Mouse (Mus musculus): ENCODE results near the gene Cfap126. TPM values are rescaled to one million over a fixed set of nuclear protein-coding genes. Genes with fewer than 3 reads are reported as not detected.
A peak's percentile ranks its signal among the peaks of the same experiment; 100 is the strongest.

The Cfap126 gene
- polyA plus RNA-seq, 1 experiment from 2014 or later: 9.2 TPM

DNA sequence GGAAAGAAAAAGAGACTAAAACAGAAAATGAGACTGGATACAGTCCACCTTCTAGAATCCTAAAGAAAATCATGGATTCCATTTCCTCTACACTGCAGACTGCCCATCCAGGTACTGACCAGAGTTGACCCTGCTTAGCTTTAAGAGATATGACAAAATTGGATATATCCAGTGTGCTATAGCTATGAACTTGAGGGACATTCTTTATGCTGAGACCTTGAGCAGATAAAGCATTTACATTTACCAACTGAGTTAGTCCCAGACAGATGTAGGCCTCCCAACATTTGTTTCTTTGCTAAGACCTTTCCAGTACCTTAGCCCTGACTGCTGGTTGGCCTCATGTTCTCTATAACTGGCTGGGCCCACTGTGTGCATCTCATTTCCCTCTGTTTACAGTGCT is 44.2 kb downstream of the Cfap126 start:
- peaks cover 3% of the 10 kb centered on the region; the same call in 1 of the 2 replicates for H3K4me1 ChIP-seq (ENCODE audit: control insufficient read depth, insufficient read depth, low read length)
- no peak overlapping the region for H3K27ac ChIP-seq (ENCODE audit: low read length)
- no peak overlapping the region for H3K9ac ChIP-seq (ENCODE audit: low read depth, low read length)
- no peaks in the 10 kb centered on the region for H3K9me3 ChIP-seq (replicated peaks; ENCODE audit: control insufficient read depth, low read length, poor library complexity, severe bottlenecking)
- H3K27me3 ChIP-seq (ENCODE audit: control insufficient read depth, insufficient read depth, low read depth, low read length): peaks cover 10% of the 10 kb centered on the region
- no peak overlapping the region for H3K4me3 ChIP-seq (ENCODE audit: low read depth, low read length)
- ATAC-seq: no peak
- no peak overlapping the region for H3K4me2 ChIP-seq (ENCODE audit: low read length)
- H3K36me3 ChIP-seq (ENCODE audit: control insufficient read depth, insufficient read depth, low read length): no peaks in the 10 kb centered on the region

DNA sequence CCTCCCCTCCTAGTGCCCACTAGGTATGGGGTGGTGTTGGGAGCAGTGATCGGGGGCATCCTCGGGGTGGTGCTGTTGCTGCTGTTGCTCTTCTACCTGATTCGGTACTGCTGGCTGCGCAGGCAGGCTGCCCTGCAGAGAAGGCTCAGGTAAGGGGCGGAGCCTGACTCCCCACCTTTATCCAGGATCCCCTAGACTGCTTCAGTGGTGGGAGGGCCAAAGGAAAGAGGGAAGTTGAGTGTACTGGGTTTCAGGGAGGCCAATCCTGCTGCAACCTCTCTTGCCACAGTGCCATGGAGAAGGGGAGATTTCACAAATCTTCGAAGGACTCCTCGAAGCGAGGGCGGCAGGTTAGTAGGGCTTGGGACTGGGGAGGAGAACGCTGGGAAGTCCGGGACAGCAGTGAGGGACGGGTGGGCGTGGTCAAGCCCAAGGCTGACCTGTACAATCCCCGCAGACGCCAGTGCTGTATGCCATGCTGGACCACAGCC is 45.8 kb downstream of the Cfap126 start:
- no peak for ATAC-seq
- peaks cover 10% of the 10 kb centered on the region for H3K27me3 ChIP-seq (ENCODE audit: control insufficient read depth, insufficient read depth, low read depth, low read length)
- peak overlapping the region; percentile 6; the same call in 1 of the 2 replicates for H3K4me3 ChIP-seq (ENCODE audit: low read depth, low read length)
- peak overlapping the region; percentile 34 for H3K4me2 ChIP-seq (ENCODE audit: low read length)
- H3K9me3 ChIP-seq (replicated peaks; ENCODE audit: control insufficient read depth, low read length, poor library complexity, severe bottlenecking): no peaks in the 10 kb centered on the region
- H3K36me3 ChIP-seq (ENCODE audit: control insufficient read depth, insufficient read depth, low read length): no peaks in the 10 kb centered on the region
- WGBS: 5% methylated on average over 15 of the region's 15 CpGs
- H3K4me1 ChIP-seq (ENCODE audit: control insufficient read depth, insufficient read depth, low read length): peaks cover 3% of the 10 kb centered on the region; the same call in 1 of the 2 replicates
- H3K9ac ChIP-seq (ENCODE audit: low read depth, low read length): no peak overlapping the region
- H3K27ac ChIP-seq (ENCODE audit: low read length): no peak overlapping the region

DNA sequence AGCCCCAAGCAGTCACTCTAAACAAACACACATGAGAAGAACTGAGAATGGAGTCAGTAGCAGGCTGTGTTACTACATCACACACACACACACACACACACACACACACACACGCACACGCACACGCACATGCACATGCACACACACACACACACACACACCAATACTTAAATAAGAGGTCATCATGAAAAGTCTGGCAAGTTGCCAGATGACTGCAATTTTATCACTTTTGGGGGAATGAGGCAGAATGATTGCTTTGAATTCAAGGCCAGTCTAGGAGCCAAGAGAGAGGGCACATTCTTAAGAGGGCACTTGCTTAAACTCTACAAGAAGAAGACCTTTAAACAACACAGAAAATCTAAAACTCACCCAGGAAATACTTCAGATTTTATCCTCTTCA is 48.8 kb downstream of the Cfap126 start:
- no peaks in the 10 kb centered on the region for H3K9me3 ChIP-seq (replicated peaks; ENCODE audit: control insufficient read depth, low read length, poor library complexity, severe bottlenecking)
- no peak overlapping the region for H3K4me3 ChIP-seq (ENCODE audit: low read depth, low read length)
- no peaks in the 10 kb centered on the region for H3K36me3 ChIP-seq (ENCODE audit: control insufficient read depth, insufficient read depth, low read length)
- peaks cover 10% of the 10 kb centered on the region for H3K27me3 ChIP-seq (ENCODE audit: control insufficient read depth, insufficient read depth, low read depth, low read length)
- WGBS: 87% methylated on average over 3 of the region's 3 CpGs
- no peak overlapping the region for H3K27ac ChIP-seq (ENCODE audit: low read length)
- peaks cover 3% of the 10 kb centered on the region; the same call in 1 of the 2 replicates for H3K4me1 ChIP-seq (ENCODE audit: control insufficient read depth, insufficient read depth, low read length)
- H3K9ac ChIP-seq (ENCODE audit: low read depth, low read length): no peak overlapping the region
- H3K4me2 ChIP-seq (ENCODE audit: low read length): no peak overlapping the region
- no peak for ATAC-seq

DNA sequence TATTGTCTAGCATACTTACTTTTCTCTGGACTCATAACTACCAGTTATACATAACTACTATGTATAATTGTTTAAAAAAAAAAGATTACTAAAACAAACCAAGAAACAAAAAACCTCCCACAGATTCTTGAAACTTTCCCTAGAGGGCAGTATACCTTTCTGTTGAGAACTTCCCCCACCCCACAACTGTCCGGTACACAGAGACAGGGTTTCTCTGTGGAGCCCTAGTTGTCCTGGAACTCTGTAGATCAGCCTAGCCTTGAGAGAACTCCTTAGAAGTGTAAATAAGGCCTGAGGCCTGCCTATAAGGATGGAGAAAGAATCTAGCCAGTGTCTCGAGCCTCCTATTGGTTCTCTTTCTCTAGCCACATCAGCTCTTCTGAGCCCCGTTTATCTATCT is 50.5 kb downstream of the Cfap126 start:
- ATAC-seq: no peak
- Histone ChIP-seq H3K4me2 (ENCODE audit: low read length) (no peak overlapping the region), H3K9me3 (replicated peaks; ENCODE audit: control insufficient read depth, low read length, poor library complexity, severe bottlenecking) (no peaks in the 10 kb centered on the region), H3K27me3 (ENCODE audit: control insufficient read depth, insufficient read depth, low read depth, low read length) (peaks cover 6% of the 10 kb centered on the region), H3K4me1 (ENCODE audit: control insufficient read depth, insufficient read depth, low read length) (peaks cover 3% of the 10 kb centered on the region; the same call in 1 of the 2 replicates), H3K9ac (ENCODE audit: low read depth, low read length) (no peak overlapping the region), H3K27ac (ENCODE audit: low read length) (no peak overlapping the region), H3K4me3 (ENCODE audit: low read depth, low read length) (no peak overlapping the region), H3K36me3 (ENCODE audit: control insufficient read depth, insufficient read depth, low read length) (no peaks in the 10 kb centered on the region)
- WGBS: 32% methylated on average over 3 of the region's 3 CpGs

DNA sequence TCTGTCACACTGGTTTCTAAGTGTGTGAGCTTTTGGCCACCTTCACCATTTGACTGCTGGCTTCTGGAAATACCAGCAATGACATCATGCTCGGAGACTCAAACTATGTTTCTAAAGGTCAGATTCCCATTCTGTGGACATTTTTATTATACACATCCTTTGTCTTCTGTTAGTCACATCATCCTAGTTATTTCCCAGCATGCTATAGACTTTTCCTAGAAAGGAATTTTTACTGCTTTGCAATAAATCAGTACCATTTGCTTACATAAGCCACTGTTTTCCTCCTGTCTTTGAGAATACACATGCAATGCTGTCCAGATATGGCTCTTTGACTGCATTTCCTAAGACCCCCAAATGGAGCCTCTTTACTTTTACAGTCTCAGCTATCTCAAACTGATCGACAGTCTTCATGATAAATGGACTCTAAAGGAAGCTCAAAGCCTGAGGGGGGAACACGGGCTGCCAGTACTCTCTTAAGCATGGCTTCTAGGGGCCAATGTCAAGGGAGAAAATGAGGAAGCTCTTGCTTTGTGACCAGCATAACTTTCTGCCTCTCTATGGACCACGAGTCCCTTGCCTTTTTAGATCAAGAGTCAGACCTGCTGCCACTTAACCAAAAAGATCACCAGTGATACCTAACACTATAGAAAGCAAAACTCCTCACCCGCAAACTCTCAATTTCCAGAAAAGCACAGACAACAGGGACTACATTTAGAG is 52.1 kb downstream of the Cfap126 start:
- Histone ChIP-seq H3K36me3 (ENCODE audit: control insufficient read depth, insufficient read depth, low read length) (no peaks in the 10 kb centered on the region), H3K4me1 (ENCODE audit: control insufficient read depth, insufficient read depth, low read length) (no peaks in the 10 kb centered on the region), H3K4me2 (ENCODE audit: low read length) (no peak overlapping the region), H3K4me3 (ENCODE audit: low read depth, low read length) (no peak overlapping the region), H3K27ac (ENCODE audit: low read length) (no peak overlapping the region), H3K9me3 (replicated peaks; ENCODE audit: control insufficient read depth, low read length, poor library complexity, severe bottlenecking) (no peaks in the 10 kb centered on the region), H3K9ac (ENCODE audit: low read depth, low read length) (no peak overlapping the region), H3K27me3 (ENCODE audit: control insufficient read depth, insufficient read depth, low read depth, low read length) (no peaks in the 10 kb centered on the region; the same call in 1 of the 2 replicates)
- 83% methylated on average over 5 of the region's 5 CpGs for WGBS
- no peak for ATAC-seq

DNA sequence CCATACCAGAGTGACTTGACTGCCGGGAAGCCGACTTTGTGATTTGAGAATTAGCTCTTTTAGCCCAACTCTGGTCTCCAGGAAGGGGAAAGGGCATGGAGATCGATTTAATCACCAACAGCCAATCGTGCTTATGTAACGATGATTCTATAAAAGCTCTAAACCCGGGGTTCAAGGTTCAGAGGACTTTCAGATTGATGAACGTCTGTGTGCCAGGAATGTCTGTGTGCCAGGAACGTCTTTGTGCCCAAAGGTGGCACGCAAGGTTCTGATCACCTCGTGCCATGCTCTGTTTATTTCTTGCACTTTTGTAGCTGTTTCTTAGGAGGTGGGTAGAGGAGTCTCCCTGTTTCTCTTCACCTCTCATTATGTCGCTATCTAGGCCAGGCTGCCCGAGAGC is 55.2 kb downstream of the Cfap126 start:
- Histone ChIP-seq H3K4me2 (ENCODE audit: low read length) (no peak overlapping the region), H3K27me3 (ENCODE audit: control insufficient read depth, insufficient read depth, low read depth, low read length) (no peaks in the 10 kb centered on the region), H3K9me3 (replicated peaks; ENCODE audit: control insufficient read depth, low read length, poor library complexity, severe bottlenecking) (no peaks in the 10 kb centered on the region), H3K27ac (ENCODE audit: low read length) (no peak overlapping the region), H3K4me3 (ENCODE audit: low read depth, low read length) (no peak overlapping the region), H3K9ac (ENCODE audit: low read depth, low read length) (no peak overlapping the region), H3K36me3 (ENCODE audit: control insufficient read depth, insufficient read depth, low read length) (no peaks in the 10 kb centered on the region), H3K4me1 (ENCODE audit: control insufficient read depth, insufficient read depth, low read length) (no peaks in the 10 kb centered on the region)
- no peak for ATAC-seq
- 89% methylated on average over 12 of the region's 12 CpGs for WGBS

DNA sequence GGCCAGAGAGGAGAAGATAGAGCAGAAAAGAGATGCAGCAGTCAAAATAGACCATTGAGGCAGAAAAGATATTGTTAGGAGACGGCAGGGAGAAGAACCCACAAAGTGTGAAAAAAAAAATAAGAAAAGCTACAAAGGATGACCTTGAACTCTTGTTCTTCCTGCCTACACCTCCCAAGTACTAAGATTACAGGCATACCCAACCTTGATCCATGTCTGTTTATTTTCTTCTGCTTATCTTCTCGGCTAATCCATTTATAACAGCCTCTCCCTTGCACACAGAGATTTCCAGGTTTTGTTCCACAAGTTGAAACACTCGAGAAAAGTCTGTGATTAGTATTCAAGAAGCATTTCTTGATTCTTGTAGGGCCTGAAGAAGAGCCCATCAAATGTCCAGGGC is 56.2 kb downstream of the Cfap126 start:
- Histone ChIP-seq H3K9me3 (replicated peaks; ENCODE audit: control insufficient read depth, low read length, poor library complexity, severe bottlenecking) (no peaks in the 10 kb centered on the region), H3K27me3 (ENCODE audit: control insufficient read depth, insufficient read depth, low read depth, low read length) (no peaks in the 10 kb centered on the region), H3K36me3 (ENCODE audit: control insufficient read depth, insufficient read depth, low read length) (no peaks in the 10 kb centered on the region), H3K4me1 (ENCODE audit: control insufficient read depth, insufficient read depth, low read length) (no peaks in the 10 kb centered on the region), H3K4me2 (ENCODE audit: low read length) (no peak overlapping the region), H3K27ac (ENCODE audit: low read length) (no peak overlapping the region), H3K9ac (ENCODE audit: low read depth, low read length) (no peak overlapping the region), H3K4me3 (ENCODE audit: low read depth, low read length) (no peak overlapping the region)
- WGBS: 68% methylated on average over 3 of the region's 3 CpGs
- no peak for ATAC-seq

DNA sequence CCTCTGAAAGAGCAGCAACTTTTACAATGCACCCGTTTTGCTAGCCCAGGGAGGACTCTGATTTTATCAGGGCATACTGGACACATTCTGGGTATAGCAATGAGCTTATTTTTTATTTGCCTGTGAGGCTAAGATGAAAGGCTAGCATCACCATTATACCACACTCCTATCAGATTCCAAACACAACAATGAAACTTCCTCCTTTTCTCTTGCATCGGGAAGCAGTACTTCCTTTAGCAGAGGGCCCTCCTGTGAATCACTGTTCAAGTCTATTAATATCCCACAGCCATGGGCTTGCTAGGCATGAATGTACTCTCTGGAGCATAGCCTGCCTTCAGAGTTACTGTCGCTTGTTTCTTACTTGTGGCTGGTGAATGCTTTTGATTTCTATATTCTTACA is 57.4 kb downstream of the Cfap126 start:
- Histone ChIP-seq H3K27me3 (ENCODE audit: control insufficient read depth, insufficient read depth, low read depth, low read length) (no peaks in the 10 kb centered on the region), H3K36me3 (ENCODE audit: control insufficient read depth, insufficient read depth, low read length) (no peaks in the 10 kb centered on the region), H3K4me2 (ENCODE audit: low read length) (no peak overlapping the region), H3K9me3 (replicated peaks; ENCODE audit: control insufficient read depth, low read length, poor library complexity, severe bottlenecking) (no peaks in the 10 kb centered on the region), H3K9ac (ENCODE audit: low read depth, low read length) (no peak overlapping the region), H3K27ac (ENCODE audit: low read length) (peak overlapping the region; percentile 10; the same call in 1 of the 2 replicates), H3K4me3 (ENCODE audit: low read depth, low read length) (no peak overlapping the region), H3K4me1 (ENCODE audit: control insufficient read depth, insufficient read depth, low read length) (no peaks in the 10 kb centered on the region)
- WGBS: 73% methylated on average over 3 of the region's 3 CpGs
- no peak for ATAC-seq

DNA sequence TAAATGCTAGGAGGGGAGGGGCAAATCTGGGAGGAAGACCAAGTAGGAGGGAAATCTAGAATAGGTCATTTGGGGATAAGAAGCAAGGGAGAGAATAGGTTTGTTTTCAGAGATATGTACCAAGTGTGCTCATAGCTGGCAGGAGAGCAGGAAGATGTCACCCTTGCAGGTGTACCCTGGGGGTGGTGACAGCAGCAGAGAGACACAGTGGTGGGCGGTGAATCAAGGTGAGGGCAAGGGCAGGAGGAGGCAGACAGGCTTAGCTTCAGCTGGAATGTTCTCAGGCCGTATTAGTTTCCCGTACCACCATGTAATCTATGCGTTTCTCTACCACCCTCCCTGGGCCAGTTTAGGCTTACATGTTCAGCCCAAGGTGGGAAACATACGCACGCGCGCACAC is 59.1 kb downstream of the Cfap126 start:
- ATAC-seq: no peak
- H3K36me3 ChIP-seq (ENCODE audit: control insufficient read depth, insufficient read depth, low read length): no peaks in the 10 kb centered on the region
- H3K9ac ChIP-seq (ENCODE audit: low read depth, low read length): no peak overlapping the region
- H3K4me3 ChIP-seq (ENCODE audit: low read depth, low read length): no peak overlapping the region
- H3K4me1 ChIP-seq (ENCODE audit: control insufficient read depth, insufficient read depth, low read length): no peaks in the 10 kb centered on the region
- no peak overlapping the region for H3K4me2 ChIP-seq (ENCODE audit: low read length)
- no peak overlapping the region for H3K27ac ChIP-seq (ENCODE audit: low read length)
- H3K27me3 ChIP-seq (ENCODE audit: control insufficient read depth, insufficient read depth, low read depth, low read length): no peaks in the 10 kb centered on the region
- 92% methylated on average over 8 of the region's 8 CpGs for WGBS
- H3K9me3 ChIP-seq (replicated peaks; ENCODE audit: control insufficient read depth, low read length, poor library complexity, severe bottlenecking): no peaks in the 10 kb centered on the region

Data from midbrain, embryonic 16.5 days (tissue).